8 mouse cellular contexts compared by ENCODE assay signal in genomic region chr1:133033316-133034090, GRCm38 (mm10). TPM values are rescaled to one million over a fixed set of nuclear protein-coding genes. Genes with fewer than 3 reads are reported as not detected.
DNase-seq lines count a peak whose midpoint lies in the region; ATAC-seq and TF ChIP-seq lines count a peak whose summit lies in the region.

No protein-coding gene starts in this region.

- no peaks in the 10 kb centered on the region for H3K36me3 ChIP-seq in G1E (replicated peaks)
- no peaks in the 10 kb centered on the region for H3K36me3 ChIP-seq in forebrain, embryonic 12.5 days (replicated peaks)
- H3K36me3 ChIP-seq in hindbrain, embryonic 10.5 days: no peaks in the 10 kb centered on the region
- no peaks in the 10 kb centered on the region for H3K36me3 ChIP-seq in lung, embryonic 15.5 days

- H3K4me1 ChIP-seq in G1E (ENCODE audit: insufficient read depth, low read depth, low read length): peaks cover 21% of the 10 kb centered on the region
- peaks cover 8% of the 10 kb centered on the region for H3K4me1 ChIP-seq in forebrain, embryonic 12.5 days
- peaks cover 11% of the 10 kb centered on the region for H3K4me1 ChIP-seq in hindbrain, embryonic 10.5 days (replicated peaks)
- peaks cover 4% of the 10 kb centered on the region; the same call in 1 of the 2 replicates for H3K4me1 ChIP-seq in lung, embryonic 15.5 days
- H3K4me1 ChIP-seq in olfactory bulb, adult 2 months (ENCODE audit: control insufficient read depth, insufficient read depth, low read length): 0 out of 2 replicates have a peak, but pooled peaks cover 2% of the 10 kb centered on the region

- H3K27ac ChIP-seq in forebrain, embryonic 12.5 days: peak overlapping the region; percentile 74
- H3K27ac ChIP-seq in hindbrain, embryonic 10.5 days: peak overlapping the region; percentile 77
- H3K27ac ChIP-seq in lung, embryonic 15.5 days: peak overlapping the region; percentile 78
- no peak overlapping the region for H3K27ac ChIP-seq in olfactory bulb, adult 2 months (ENCODE audit: insufficient read depth, low read depth, low read length)

- ATAC-seq in G1E (ENCODE audit: extremely low read depth, insufficient number of reproducible peaks, low FRiP score, poor library complexity, severe bottlenecking): peak; percentile 71
- ATAC-seq in forebrain, embryonic 12.5 days (ENCODE audit: low FRiP score): peak; percentile 87
- ATAC-seq in lung, embryonic 15.5 days (ENCODE audit: borderline replicate concordance, extremely low read depth, low FRiP score, low TSS enrichment): peak; percentile 92

- H3K4me3 ChIP-seq in G1E (ENCODE audit: low read depth, low read length): peak overlapping the region; percentile 72
- peak overlapping the region; percentile 46 for H3K4me3 ChIP-seq in forebrain, embryonic 12.5 days (replicated peaks)
- H3K4me3 ChIP-seq in hindbrain, embryonic 10.5 days: peak overlapping the region; percentile 62
- peak overlapping the region; percentile 50 for H3K4me3 ChIP-seq in lung, embryonic 15.5 days
- H3K4me3 ChIP-seq in olfactory bulb, adult 2 months (ENCODE audit: insufficient read depth, low read depth, low read length): peak overlapping the region; percentile 59

- no peaks in the 10 kb centered on the region for H3K9me3 ChIP-seq in G1E (replicated peaks)
- no peaks in the 10 kb centered on the region for H3K9me3 ChIP-seq in forebrain, embryonic 12.5 days
- no peaks in the 10 kb centered on the region for H3K9me3 ChIP-seq in hindbrain, embryonic 10.5 days
- H3K9me3 ChIP-seq in lung, embryonic 15.5 days: no peaks in the 10 kb centered on the region

- 1% methylated on average over 28 of the region's 28 CpGs for WGBS in forebrain, embryonic 12.5 days
- under 1% methylated on average over 28 of the region's 28 CpGs for WGBS in hindbrain, embryonic 10.5 days
- under 1% methylated on average over 28 of the region's 28 CpGs for WGBS in lung, embryonic 15.5 days
- WGBS in olfactory bulb, adult 2 months: 2% methylated on average over 28 of the region's 28 CpGs

- peak overlapping the region; percentile 60 for H3K4me2 ChIP-seq in forebrain, embryonic 12.5 days
- peak overlapping the region; percentile 55 for H3K4me2 ChIP-seq in lung, embryonic 15.5 days

- peak; percentile 60 for DNase-seq in G1E (ENCODE audit: low spot score)
- DNase-seq in c-Kit-positive CD71-positive TER-119-positive erythroid progenitor cells, embryonic 14.5 days (ENCODE audit: low spot score): peak; percentile 86
- peak; percentile 85 for DNase-seq in hindbrain, embryonic 10.5 days (ENCODE audit: low spot score)
- peak; percentile 62 for DNase-seq in layer of hippocampus, adult 9-11 months
- DNase-seq in thymus, postnatal 36 days: peak; percentile 53 to 60

- H3K27me3 ChIP-seq in G1E (ENCODE audit: insufficient read depth, low read length): no peaks in the 10 kb centered on the region
- no peaks in the 10 kb centered on the region for H3K27me3 ChIP-seq in forebrain, embryonic 12.5 days
- no peaks in the 10 kb centered on the region for H3K27me3 ChIP-seq in hindbrain, embryonic 10.5 days (ENCODE audit: insufficient read depth, poor library complexity, severe bottlenecking)
- no peaks in the 10 kb centered on the region for H3K27me3 ChIP-seq in lung, embryonic 15.5 days

- no peak for TF ChIP-seq POLR2A in olfactory bulb, adult 2 months (IDR thresholded peaks at IDR 0.05; ENCODE audit: insufficient read depth, low read depth, low read length)

- TF ChIP-seq CTCF in G1E (IDR thresholded peaks at IDR 0.05; ENCODE audit: low read depth, low read length): no peak
- no peak for TF ChIP-seq CTCF in olfactory bulb, adult 2 months (IDR thresholded peaks at IDR 0.05; ENCODE audit: insufficient read depth, low read depth, low read length)

- H3K9ac ChIP-seq in forebrain, embryonic 12.5 days: peak overlapping the region; percentile 56
- H3K9ac ChIP-seq in lung, embryonic 15.5 days: peak overlapping the region; percentile 40

RNA-seq across cellular contexts. Expression of gene Mdm4, which starts 3.1 kb away (rescaled TPM):
- 323 and 378 TPM in 2 replicates for total RNA-seq in G1E (2014; fragmentation: Nextera tagmentation)
- 173 and 219 TPM in 2 replicates for total RNA-seq in G1E (2017)
- 76.1 and 87.3 TPM in 2 replicates for polyA plus RNA-seq in G1E (2012)
- polyA plus RNA-seq in forebrain, embryonic 12.5 days (2016; fragmentation: Nextera tagmentation; extraction: Ambion mirVana): 52.8 and 53.1 TPM in 2 replicates
- 31.9 and 36.3 TPM in 2 replicates for polyA plus RNA-seq in hindbrain, embryonic 10.5 days (2016; fragmentation: Nextera tagmentation; extraction: Ambion mirVana)
- polyA plus RNA-seq in lung, embryonic 15.5 days (2015; fragmentation: Nextera tagmentation; extraction: Ambion mirVana): 33.3 and 36.7 TPM in 2 replicates
- polyA plus RNA-seq in olfactory bulb, adult 2 months (2012; ENCODE audit: insufficient read depth, insufficient read length, low replicate concordance, missing spikeins): 64.3 and 103 TPM in 2 replicates

RNA-seq across cellular contexts. Expression of gene Pik3c2b, which starts 12.0 kb away (rescaled TPM):
- total RNA-seq in G1E (2014; fragmentation: Nextera tagmentation) (not detected in 2 replicates), G1E (2017) (0.12 and 0.27 TPM in 2 replicates)
- not detected in 2 replicates for polyA plus RNA-seq in G1E (2012)
- polyA plus RNA-seq in forebrain, embryonic 12.5 days (2016; fragmentation: Nextera tagmentation; extraction: Ambion mirVana): 21.3 and 22.0 TPM in 2 replicates
- 16.8 and 20.8 TPM in 2 replicates for polyA plus RNA-seq in hindbrain, embryonic 10.5 days (2016; fragmentation: Nextera tagmentation; extraction: Ambion mirVana)
- 6.0 and 6.1 TPM in 2 replicates for polyA plus RNA-seq in lung, embryonic 15.5 days (2015; fragmentation: Nextera tagmentation; extraction: Ambion mirVana)
- 38.2 TPM in 1 of 2 replicates, not detected in the other for polyA plus RNA-seq in olfactory bulb, adult 2 months (2012; ENCODE audit: insufficient read depth, insufficient read length, low replicate concordance, missing spikeins)
